Mouse (Mus musculus) yolk sac, embryonic 10.5 days (tissue): ENCODE measurements around the gene Chst15.

Experiments
- DNase-seq: peaks from one replicate; pipeline ENCODE4 v3.0.0-alpha.2; 2017; ENCODE audit warnings: low spot score

The Chst15 gene

GRCm38 (mm10) chr7:132336781-132337180 lies 19.8 kb upstream of the Chst15 start:
- DNase-seq = no peak

- no peak for DNase-seq
Observed at GRCm38 (mm10) chr7:132335367-132335766, 18.3 kb upstream of the Chst15 start.

- DNase-seq = no peak
Observed at GRCm38 (mm10) chr7:132333078-132333477, 16.1 kb upstream of the Chst15 start.

- DNase-seq = no peak
Observed at GRCm38 (mm10) chr7:132332176-132332575, 15.1 kb upstream of the Chst15 start.

GRCm38 (mm10) chr7:132330179-132330578 lies 13.2 kb upstream of the Chst15 start:
- DNase-seq = no peak

- DNase-seq = no peak
Observed at GRCm38 (mm10) chr7:132328648-132329047, 11.6 kb upstream of the Chst15 start.

- no peak for DNase-seq
Observed at GRCm38 (mm10) chr7:132325549-132326331, 8.7 kb upstream of the Chst15 start.

GRCm38 (mm10) chr7:132323430-132323829 lies 6.4 kb upstream of the Chst15 start:
- DNase-seq = no peak

- no peak for DNase-seq
Observed at GRCm38 (mm10) chr7:132321392-132321958, 4.4 kb upstream of the Chst15 start.

- peak; percentile 66 for DNase-seq
Observed at GRCm38 (mm10) chr7:132316101-132317035, 660 bp downstream of the Chst15 start.

GRCm38 (mm10) chr7:132315149-132316091 lies 1.6 kb downstream of the Chst15 start:
- peak; percentile 83 for DNase-seq

GRCm38 (mm10) chr7:132312396-132312795 lies 4.6 kb downstream of the Chst15 start:
- no peak for DNase-seq

GRCm38 (mm10) chr7:132308537-132309191 lies 8.4 kb downstream of the Chst15 start:
- DNase-seq = no peak

GRCm38 (mm10) chr7:132307722-132308271 lies 9.2 kb downstream of the Chst15 start:
- no peak for DNase-seq

- DNase-seq = no peak
Observed at GRCm38 (mm10) chr7:132306671-132307412, 10.2 kb downstream of the Chst15 start.

- no peak for DNase-seq
Observed at GRCm38 (mm10) chr7:132305492-132306375, 11.3 kb downstream of the Chst15 start.

- DNase-seq = no peak
Observed at GRCm38 (mm10) chr7:132304424-132305085, 12.5 kb downstream of the Chst15 start.

- DNase-seq = no peak
Observed at GRCm38 (mm10) chr7:132303988-132304387, 13.0 kb downstream of the Chst15 start.
